Mouse (Mus musculus): ENCODE results near the gene Ubl3. TPM values are rescaled to one million over a fixed set of nuclear protein-coding genes. Genes with fewer than 3 reads are reported as not detected.

Ubl3 gene
- total and polyA plus RNA-seq, 2 experiments from 2014 or later, result 108 to 157 TPM

- 0 out of 2 replicates have a peak, but pooled peaks cover 3% of the 10 kb centered on the region for H3K9me3 ChIP-seq (ENCODE audit: low read length)
- no peaks in the 10 kb centered on the region for H3K27me3 ChIP-seq (ENCODE audit: insufficient read depth, low read length)
- no peak for TF ChIP-seq CTCF (IDR thresholded peaks at IDR 0.05; ENCODE audit: low read depth)
- H3K4me2 ChIP-seq (ENCODE audit: low read depth, low read length), result no peak overlapping the region
- WGBS, result 90% methylated on average over 3 of the region's 4 CpGs
- ATAC-seq, result no peak
- H3K4me1 ChIP-seq (ENCODE audit: insufficient read depth, low read length), result no peaks in the 10 kb centered on the region
- no peak overlapping the region for H3K9ac ChIP-seq (replicated peaks; ENCODE audit: low read length)
- H3K36me3 ChIP-seq (ENCODE audit: insufficient read depth, low read length), result no peaks in the 10 kb centered on the region
- H3K27ac ChIP-seq, result no peak overlapping the region
- DNase-seq (ENCODE audit: low spot score), result no peak
- no peak overlapping the region for H3K4me3 ChIP-seq (ENCODE audit: low read length)
Observed at GRCm38 (mm10) chr5:148563281-148563680, 10.7 kb upstream of the Ubl3 start.

DNA sequence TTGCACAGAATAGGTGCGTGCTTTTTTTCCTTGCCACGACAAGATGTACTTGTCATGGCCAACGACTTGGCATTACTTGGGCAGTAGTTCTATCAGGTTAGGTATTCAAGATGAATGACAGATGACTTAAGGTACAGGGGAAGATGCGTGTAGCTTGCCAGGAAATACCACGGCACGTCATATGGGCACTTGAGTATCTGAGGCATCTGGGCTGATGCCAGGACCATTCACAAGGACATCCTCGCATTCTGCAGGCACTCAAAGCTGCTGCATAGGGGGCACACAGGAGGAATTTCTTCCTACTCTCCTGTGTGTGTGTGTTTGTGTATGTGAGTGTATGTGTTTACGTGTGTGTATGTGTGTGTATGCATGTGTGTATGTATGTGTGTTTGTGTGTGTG lies 9.6 kb upstream of the Ubl3 start:
- no peaks in the 10 kb centered on the region for H3K4me1 ChIP-seq (ENCODE audit: insufficient read depth, low read length)
- H3K9me3 ChIP-seq (ENCODE audit: low read length), result no peaks in the 10 kb centered on the region
- DNase-seq (ENCODE audit: low spot score) (no peak), ATAC-seq (no peak)
- H3K27ac ChIP-seq, result no peak overlapping the region
- no peak for TF ChIP-seq CTCF (IDR thresholded peaks at IDR 0.05; ENCODE audit: low read depth)
- H3K9ac ChIP-seq (replicated peaks; ENCODE audit: low read length), result no peak overlapping the region
- no peak overlapping the region for H3K4me3 ChIP-seq (ENCODE audit: low read length)
- no peaks in the 10 kb centered on the region for H3K27me3 ChIP-seq (ENCODE audit: insufficient read depth, low read length)
- no peak overlapping the region for H3K4me2 ChIP-seq (ENCODE audit: low read depth, low read length)
- H3K36me3 ChIP-seq (ENCODE audit: insufficient read depth, low read length), result no peaks in the 10 kb centered on the region
- 73% methylated on average over 8 of the region's 8 CpGs for WGBS

- DNase-seq (ENCODE audit: low spot score) (no peak), ATAC-seq (no peak)
- Histone ChIP-seq H3K9ac (replicated peaks; ENCODE audit: low read length) (no peak overlapping the region), H3K27me3 (ENCODE audit: insufficient read depth, low read length) (no peaks in the 10 kb centered on the region), H3K4me3 (ENCODE audit: low read length) (no peak overlapping the region), H3K36me3 (ENCODE audit: insufficient read depth, low read length) (no peaks in the 10 kb centered on the region), H3K4me2 (ENCODE audit: low read depth, low read length) (no peak overlapping the region), H3K9me3 (ENCODE audit: low read length) (no peaks in the 10 kb centered on the region), H3K27ac (no peak overlapping the region), H3K4me1 (ENCODE audit: insufficient read depth, low read length) (peaks cover 5% of the 10 kb centered on the region; the same call in 1 of the 2 replicates)
- TF ChIP-seq CTCF (IDR thresholded peaks at IDR 0.05; ENCODE audit: low read depth), result no peak
- 63% methylated on average over 15 of the region's 15 CpGs for WGBS
Observed at GRCm38 (mm10) chr5:148559261-148559958, 6.8 kb upstream of the Ubl3 start.

DNA sequence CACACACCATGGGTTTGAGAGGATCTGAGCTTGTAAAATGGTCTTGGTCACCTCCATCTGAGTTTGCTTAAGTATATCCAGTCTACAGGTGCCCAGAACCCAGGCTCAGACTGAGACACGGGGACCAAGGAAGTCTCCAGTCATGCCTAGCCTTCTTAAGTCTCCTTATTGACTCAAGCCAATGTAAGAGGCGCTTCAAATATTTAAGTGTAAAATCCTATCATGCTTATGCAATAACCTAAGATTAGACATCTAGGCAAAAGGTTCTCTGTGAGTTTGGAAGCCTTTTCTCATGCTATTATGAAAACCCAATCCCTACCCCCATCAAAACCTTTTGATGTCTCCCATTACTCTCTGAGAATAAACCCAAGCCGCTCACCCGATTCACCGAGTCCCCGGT lies 5.9 kb upstream of the Ubl3 start:
- H3K27ac ChIP-seq, result no peak overlapping the region
- peaks cover 5% of the 10 kb centered on the region; the same call in 1 of the 2 replicates for H3K4me1 ChIP-seq (ENCODE audit: insufficient read depth, low read length)
- no peak for DNase-seq (ENCODE audit: low spot score)
- H3K4me2 ChIP-seq (ENCODE audit: low read depth, low read length), result no peak overlapping the region
- H3K4me3 ChIP-seq (ENCODE audit: low read length), result no peak overlapping the region
- 95% methylated on average over 6 of the region's 6 CpGs for WGBS
- no peaks in the 10 kb centered on the region for H3K36me3 ChIP-seq (ENCODE audit: insufficient read depth, low read length)
- TF ChIP-seq CTCF (IDR thresholded peaks at IDR 0.05; ENCODE audit: low read depth), result no peak
- no peak overlapping the region for H3K9ac ChIP-seq (replicated peaks; ENCODE audit: low read length)
- H3K27me3 ChIP-seq (ENCODE audit: insufficient read depth, low read length), result no peaks in the 10 kb centered on the region
- ATAC-seq, result no peak
- no peaks in the 10 kb centered on the region for H3K9me3 ChIP-seq (ENCODE audit: low read length)

DNA sequence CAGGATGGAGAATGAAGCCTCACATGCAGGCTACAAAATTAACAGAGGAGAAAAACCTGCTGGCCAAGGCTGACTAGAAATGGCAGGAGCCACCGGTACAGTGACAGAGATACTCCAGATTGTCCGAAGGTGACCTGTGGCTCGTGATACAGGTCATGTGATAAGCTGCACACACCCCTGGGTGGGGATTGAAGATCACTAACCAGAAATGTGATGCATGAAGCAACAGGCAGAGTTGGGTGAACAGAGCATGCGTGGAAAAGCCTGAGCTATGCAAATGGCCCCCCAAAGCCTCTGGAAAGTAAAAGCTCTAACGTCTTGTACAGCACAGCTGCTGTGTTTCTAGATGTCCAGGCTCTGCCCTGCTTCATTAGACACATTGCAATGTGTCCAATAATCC lies 3.9 kb upstream of the Ubl3 start:
- WGBS, result 84% methylated on average over 5 of the region's 5 CpGs
- Histone ChIP-seq H3K27ac (no peak overlapping the region), H3K4me1 (ENCODE audit: insufficient read depth, low read length) (peaks cover 5% of the 10 kb centered on the region; the same call in 1 of the 2 replicates), H3K9me3 (ENCODE audit: low read length) (no peaks in the 10 kb centered on the region), H3K36me3 (ENCODE audit: insufficient read depth, low read length) (no peaks in the 10 kb centered on the region), H3K27me3 (ENCODE audit: insufficient read depth, low read length) (no peaks in the 10 kb centered on the region), H3K9ac (replicated peaks; ENCODE audit: low read length) (no peak overlapping the region), H3K4me3 (ENCODE audit: low read length) (no peak overlapping the region), H3K4me2 (ENCODE audit: low read depth, low read length) (no peak overlapping the region)
- no peak for TF ChIP-seq CTCF (IDR thresholded peaks at IDR 0.05; ENCODE audit: low read depth)
- ATAC-seq, result no peak
- DNase-seq (ENCODE audit: low spot score), result no peak

- no peaks in the 10 kb centered on the region for H3K36me3 ChIP-seq (ENCODE audit: insufficient read depth, low read length)
- H3K9ac ChIP-seq (replicated peaks; ENCODE audit: low read length), result no peak overlapping the region
- WGBS, result 76% methylated on average over 10 of the region's 10 CpGs
- H3K27me3 ChIP-seq (ENCODE audit: insufficient read depth, low read length), result no peaks in the 10 kb centered on the region
- DNase-seq (ENCODE audit: low spot score) (no peak), ATAC-seq (no peak)
- H3K4me1 ChIP-seq (ENCODE audit: insufficient read depth, low read length), result peaks cover 5% of the 10 kb centered on the region; the same call in 1 of the 2 replicates
- TF ChIP-seq CTCF (IDR thresholded peaks at IDR 0.05; ENCODE audit: low read depth), result no peak
- H3K4me3 ChIP-seq (ENCODE audit: low read length), result no peak overlapping the region
- peak overlapping the region; percentile 46 for H3K4me2 ChIP-seq (ENCODE audit: low read depth, low read length)
- H3K9me3 ChIP-seq (ENCODE audit: low read length), result no peaks in the 10 kb centered on the region
- H3K27ac ChIP-seq, result no peak overlapping the region
Observed at GRCm38 (mm10) chr5:148555156-148555555, 2.6 kb upstream of the Ubl3 start.

DNA sequence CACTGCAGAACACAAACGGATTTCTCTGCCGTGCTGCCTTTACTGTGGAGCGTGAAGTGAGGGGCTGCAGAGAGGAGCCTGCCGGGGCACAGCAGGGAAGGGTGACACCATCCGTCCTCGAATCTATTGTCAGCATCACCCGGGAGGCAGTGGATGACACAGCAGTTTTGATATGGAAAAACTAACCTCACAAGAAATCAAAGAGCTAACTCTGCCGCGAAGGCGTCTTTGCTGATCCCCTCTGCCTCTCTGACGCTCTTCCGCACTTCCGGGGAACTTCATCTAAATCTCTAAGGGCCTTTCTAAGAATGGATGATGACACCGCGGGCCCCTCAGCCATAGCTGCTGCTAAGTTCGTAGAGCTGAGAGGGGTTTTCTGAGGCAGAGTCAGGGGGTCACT lies 2.1 kb upstream of the Ubl3 start:
- H3K9me3 ChIP-seq (ENCODE audit: low read length), result no peaks in the 10 kb centered on the region
- no peaks in the 10 kb centered on the region for H3K27me3 ChIP-seq (ENCODE audit: insufficient read depth, low read length)
- H3K9ac ChIP-seq (replicated peaks; ENCODE audit: low read length), result 0 out of 2 replicates have a peak overlapping the region, but pooled peaks have one; percentile 13
- peaks cover 5% of the 10 kb centered on the region; the same call in 1 of the 2 replicates for H3K4me1 ChIP-seq (ENCODE audit: insufficient read depth, low read length)
- 3% methylated on average over 16 of the region's 16 CpGs for WGBS
- no peak for ATAC-seq
- H3K4me2 ChIP-seq (ENCODE audit: low read depth, low read length), result peak overlapping the region; percentile 46
- no peak for DNase-seq (ENCODE audit: low spot score)
- no peak overlapping the region for H3K27ac ChIP-seq
- no peaks in the 10 kb centered on the region for H3K36me3 ChIP-seq (ENCODE audit: insufficient read depth, low read length)
- no peak for TF ChIP-seq CTCF (IDR thresholded peaks at IDR 0.05; ENCODE audit: low read depth)
- peak overlapping the region; percentile 17 for H3K4me3 ChIP-seq (ENCODE audit: low read length)

All from hindbrain, postnatal 0 days (tissue).